Mouse (Mus musculus): ENCODE measurements around the gene Gpr162. TPM values are rescaled to one million over a fixed set of nuclear protein-coding genes. Genes with fewer than 3 reads are reported as not detected.
"Not testable (repeated sequence)": the region's sequence is repeated elsewhere in the genome, so short reads cannot be mapped to it uniquely, and the experiment has no call there.

The Gpr162 gene
- polyA plus RNA-seq, 1 experiment from 2014 or later = 0.59 TPM

GRCm38 (mm10) chr6:124811701-124812560 is 51.9 kb downstream of the Gpr162 start:
- WGBS = 82% methylated on average over 24 of the region's 24 CpGs
- Histone ChIP-seq H3K4me1 (ENCODE audit: control insufficient read depth, insufficient read depth, low read length) (no peaks in the 10 kb centered on the region), H3K9ac (replicated peaks; ENCODE audit: low read length) (peak overlapping the region; percentile 61; the same call in 1 of the 2 replicates), H3K9me3 (replicated peaks; ENCODE audit: control insufficient read depth, low read length) (no peaks in the 10 kb centered on the region), H3K27me3 (ENCODE audit: control insufficient read depth, insufficient read depth, low read length) (no peaks in the 10 kb centered on the region), H3K27ac (replicated peaks; ENCODE audit: low read depth, low read length) (no peak overlapping the region), H3K4me2 (ENCODE audit: low read depth, low read length) (peak overlapping the region; percentile 59), H3K36me3 (replicated peaks; ENCODE audit: control insufficient read depth, insufficient read depth, low read depth, low read length) (peaks cover 3% of the 10 kb centered on the region), H3K4me3 (ENCODE audit: low read depth, low read length) (peak overlapping the region; percentile 53; the same call in 1 of the 2 replicates)
- DNase-seq (ENCODE audit: low spot score) (no peak), ATAC-seq (replicated peaks; ENCODE audit: insufficient number of reproducible peaks, low FRiP score, low TSS enrichment, low read depth) (no peak)

GRCm38 (mm10) chr6:124811403-124811665 is 52.4 kb downstream of the Gpr162 start:
- H3K4me3 ChIP-seq (ENCODE audit: low read depth, low read length) = no peak overlapping the region
- DNase-seq (ENCODE audit: low spot score) (no peak), ATAC-seq (replicated peaks; ENCODE audit: insufficient number of reproducible peaks, low FRiP score, low TSS enrichment, low read depth) (no peak)
- WGBS = 85% methylated on average over 4 of the region's 4 CpGs
- no peaks in the 10 kb centered on the region for H3K27me3 ChIP-seq (ENCODE audit: control insufficient read depth, insufficient read depth, low read length)
- no peaks in the 10 kb centered on the region for H3K9me3 ChIP-seq (replicated peaks; ENCODE audit: control insufficient read depth, low read length)
- no peak overlapping the region for H3K9ac ChIP-seq (replicated peaks; ENCODE audit: low read length)
- no peak overlapping the region for H3K27ac ChIP-seq (replicated peaks; ENCODE audit: low read depth, low read length)
- no peaks in the 10 kb centered on the region for H3K4me1 ChIP-seq (ENCODE audit: control insufficient read depth, insufficient read depth, low read length)
- H3K36me3 ChIP-seq (replicated peaks; ENCODE audit: control insufficient read depth, insufficient read depth, low read depth, low read length) = peaks cover 3% of the 10 kb centered on the region
- no peak overlapping the region for H3K4me2 ChIP-seq (ENCODE audit: low read depth, low read length)

- H3K4me3 ChIP-seq (ENCODE audit: low read depth, low read length); H3K36me3 ChIP-seq (replicated peaks; ENCODE audit: control insufficient read depth, insufficient read depth, low read depth, low read length); H3K27ac ChIP-seq (replicated peaks; ENCODE audit: low read depth, low read length); H3K4me1 ChIP-seq (ENCODE audit: control insufficient read depth, insufficient read depth, low read length); ATAC-seq (replicated peaks; ENCODE audit: insufficient number of reproducible peaks, low FRiP score, low TSS enrichment, low read depth); H3K4me2 ChIP-seq (ENCODE audit: low read depth, low read length); H3K9ac ChIP-seq (replicated peaks; ENCODE audit: low read length); H3K9me3 ChIP-seq (replicated peaks; ENCODE audit: control insufficient read depth, low read length); H3K27me3 ChIP-seq (ENCODE audit: control insufficient read depth, insufficient read depth, low read length); DNase-seq (ENCODE audit: low spot score): not testable (repeated sequence)
- 88% methylated on average over 11 of the region's 11 CpGs for WGBS
These were observed 53.0 kb downstream of the Gpr162 start for GRCm38 (mm10) chr6:124810566-124811402.

- H3K36me3 ChIP-seq (replicated peaks; ENCODE audit: control insufficient read depth, insufficient read depth, low read depth, low read length) = peaks cover 3% of the 10 kb centered on the region
- no peaks in the 10 kb centered on the region; the same call in 1 of the 2 replicates for H3K4me1 ChIP-seq (ENCODE audit: control insufficient read depth, insufficient read depth, low read length)
- no peaks in the 10 kb centered on the region for H3K27me3 ChIP-seq (ENCODE audit: control insufficient read depth, insufficient read depth, low read length)
- H3K4me2 ChIP-seq (ENCODE audit: low read depth, low read length) = peak overlapping the region; percentile 93
- no peak overlapping the region; the same call in 1 of the 2 replicates for H3K27ac ChIP-seq (replicated peaks; ENCODE audit: low read depth, low read length)
- H3K4me3 ChIP-seq (ENCODE audit: low read depth, low read length) = peak overlapping the region; percentile 52
- DNase-seq (ENCODE audit: low spot score) (no peak), ATAC-seq (replicated peaks; ENCODE audit: insufficient number of reproducible peaks, low FRiP score, low TSS enrichment, low read depth) (no peak)
- no peaks in the 10 kb centered on the region for H3K9me3 ChIP-seq (replicated peaks; ENCODE audit: control insufficient read depth, low read length)
- H3K9ac ChIP-seq (replicated peaks; ENCODE audit: low read length) = peak overlapping the region; percentile 67
- WGBS = 44% methylated on average over 14 of the region's 14 CpGs
These were observed 53.8 kb downstream of the Gpr162 start for GRCm38 (mm10) chr6:124809775-124810538.

- Histone ChIP-seq H3K27me3 (ENCODE audit: control insufficient read depth, insufficient read depth, low read length) (no peaks in the 10 kb centered on the region), H3K36me3 (replicated peaks; ENCODE audit: control insufficient read depth, insufficient read depth, low read depth, low read length) (peaks cover 3% of the 10 kb centered on the region), H3K27ac (replicated peaks; ENCODE audit: low read depth, low read length) (peak overlapping the region; percentile 90), H3K4me3 (ENCODE audit: low read depth, low read length) (peak overlapping the region; percentile 52), H3K9me3 (replicated peaks; ENCODE audit: control insufficient read depth, low read length) (no peaks in the 10 kb centered on the region), H3K4me1 (ENCODE audit: control insufficient read depth, insufficient read depth, low read length) (no peaks in the 10 kb centered on the region; the same call in 1 of the 2 replicates), H3K9ac (replicated peaks; ENCODE audit: low read length) (peak overlapping the region; percentile 67), H3K4me2 (ENCODE audit: low read depth, low read length) (peak overlapping the region; percentile 93)
- under 1% methylated on average over 35 of the region's 35 CpGs for WGBS
- peak; percentile 4 for ATAC-seq (replicated peaks; ENCODE audit: insufficient number of reproducible peaks, low FRiP score, low TSS enrichment, low read depth)
- peak; percentile 88 for DNase-seq (ENCODE audit: low spot score)
These were observed 54.6 kb downstream of the Gpr162 start for GRCm38 (mm10) chr6:124809052-124809774.

Other genes starting within 250 kb of the Gpr162 start
- not detected in 2 replicates for gene C1s2, start 227.9 kb downstream of the Gpr162 start, polyA plus RNA-seq (2014; fragmentation: Nextera tagmentation; extraction: Ambion mirVana)
- gene Lpcat3, start 201.0 kb downstream of the Gpr162 start, polyA plus RNA-seq (2014; fragmentation: Nextera tagmentation; extraction: Ambion mirVana) = 33.4 and 43.6 TPM in 2 replicates
- 251 and 254 TPM in 2 replicates for gene Emg1, start 151.8 kb downstream of the Gpr162 start, polyA plus RNA-seq (2014; fragmentation: Nextera tagmentation; extraction: Ambion mirVana)
- gene Phb2, start 151.6 kb downstream of the Gpr162 start, polyA plus RNA-seq (2014; fragmentation: Nextera tagmentation; extraction: Ambion mirVana) = 371 and 375 TPM in 2 replicates
- gene Ptpn6, start 125.3 kb downstream of the Gpr162 start, polyA plus RNA-seq (2014; fragmentation: Nextera tagmentation; extraction: Ambion mirVana) = 6.0 and 11.2 TPM in 2 replicates
- gene Grcc10, start 122.6 kb downstream of the Gpr162 start, polyA plus RNA-seq (2014; fragmentation: Nextera tagmentation; extraction: Ambion mirVana) = 518 and 553 TPM in 2 replicates
- not detected in 2 replicates for gene Gm45234, start 108.0 kb downstream of the Gpr162 start, polyA plus RNA-seq (2014; fragmentation: Nextera tagmentation; extraction: Ambion mirVana)
- 9.0 and 9.6 TPM in 2 replicates for gene Atn1, start 107.5 kb downstream of the Gpr162 start, polyA plus RNA-seq (2014; fragmentation: Nextera tagmentation; extraction: Ambion mirVana)
- gene Eno2, start 94.3 kb downstream of the Gpr162 start, polyA plus RNA-seq (2014; fragmentation: Nextera tagmentation; extraction: Ambion mirVana) = 4.3 and 4.5 TPM in 2 replicates
- 0.29 and 0.97 TPM in 2 replicates for gene Lrrc23, start 84.3 kb downstream of the Gpr162 start, polyA plus RNA-seq (2014; fragmentation: Nextera tagmentation; extraction: Ambion mirVana)
- 4.7 and 4.8 TPM in 2 replicates for gene Spsb2, start 55.3 kb downstream of the Gpr162 start, polyA plus RNA-seq (2014; fragmentation: Nextera tagmentation; extraction: Ambion mirVana)
- 721 and 787 TPM in 2 replicates for gene Tpi1, start 49.7 kb downstream of the Gpr162 start, polyA plus RNA-seq (2014; fragmentation: Nextera tagmentation; extraction: Ambion mirVana)
- 128 and 133 TPM in 2 replicates for gene Usp5, start 34.5 kb downstream of the Gpr162 start, polyA plus RNA-seq (2014; fragmentation: Nextera tagmentation; extraction: Ambion mirVana)
- gene Cdca3, start 34.4 kb downstream of the Gpr162 start, polyA plus RNA-seq (2014; fragmentation: Nextera tagmentation; extraction: Ambion mirVana) = 210 and 212 TPM in 2 replicates
- 0.27 and 0.56 TPM in 2 replicates for gene Gnb3, start 23.7 kb downstream of the Gpr162 start, polyA plus RNA-seq (2014; fragmentation: Nextera tagmentation; extraction: Ambion mirVana)
- 14.7 and 18.5 TPM in 2 replicates for gene P3h3, start 6.2 kb downstream of the Gpr162 start, polyA plus RNA-seq (2014; fragmentation: Nextera tagmentation; extraction: Ambion mirVana)
- not detected in 2 replicates for gene Cd4, start 24.2 kb upstream of the Gpr162 start, polyA plus RNA-seq (2014; fragmentation: Nextera tagmentation; extraction: Ambion mirVana)
- 1.7 and 1.8 TPM in 2 replicates for gene Lag3, start 47.7 kb upstream of the Gpr162 start, polyA plus RNA-seq (2014; fragmentation: Nextera tagmentation; extraction: Ambion mirVana)
- 184 and 213 TPM in 2 replicates for gene Ptms, start 56.1 kb upstream of the Gpr162 start, polyA plus RNA-seq (2014; fragmentation: Nextera tagmentation; extraction: Ambion mirVana)
- gene Mlf2, start 67.4 kb upstream of the Gpr162 start, polyA plus RNA-seq (2014; fragmentation: Nextera tagmentation; extraction: Ambion mirVana) = 391 and 402 TPM in 2 replicates
- gene Cops7a, start 101.6 kb upstream of the Gpr162 start, polyA plus RNA-seq (2014; fragmentation: Nextera tagmentation; extraction: Ambion mirVana) = 118 and 125 TPM in 2 replicates
- 1.1 and 1.9 TPM in 2 replicates for gene Pianp, start 132.7 kb upstream of the Gpr162 start, polyA plus RNA-seq (2014; fragmentation: Nextera tagmentation; extraction: Ambion mirVana)
- gene Zfp384, start 145.2 kb upstream of the Gpr162 start, polyA plus RNA-seq (2014; fragmentation: Nextera tagmentation; extraction: Ambion mirVana) = 7.7 and 10.6 TPM in 2 replicates
- gene Ing4, start 175.8 kb upstream of the Gpr162 start, polyA plus RNA-seq (2014; fragmentation: Nextera tagmentation; extraction: Ambion mirVana) = 141 and 145 TPM in 2 replicates
- 10.0 and 12.5 TPM in 2 replicates for gene Acrbp, start 185.7 kb upstream of the Gpr162 start, polyA plus RNA-seq (2014; fragmentation: Nextera tagmentation; extraction: Ambion mirVana)
- gene Lpar5, start 203.9 kb upstream of the Gpr162 start, polyA plus RNA-seq (2014; fragmentation: Nextera tagmentation; extraction: Ambion mirVana) = 0.25 and 0.49 TPM in 2 replicates
- 93.2 and 94.5 TPM in 2 replicates for gene Chd4, start 232.0 kb upstream of the Gpr162 start, polyA plus RNA-seq (2014; fragmentation: Nextera tagmentation; extraction: Ambion mirVana)